Mouse (Mus musculus): ENCODE results near the gene Myo1b. TPM values are rescaled to one million over a fixed set of nuclear protein-coding genes. Genes with fewer than 3 reads are reported as not detected.

Gene Myo1b
- polyA plus RNA-seq, 1 experiment from 2014 or later: 142 TPM

DNA sequence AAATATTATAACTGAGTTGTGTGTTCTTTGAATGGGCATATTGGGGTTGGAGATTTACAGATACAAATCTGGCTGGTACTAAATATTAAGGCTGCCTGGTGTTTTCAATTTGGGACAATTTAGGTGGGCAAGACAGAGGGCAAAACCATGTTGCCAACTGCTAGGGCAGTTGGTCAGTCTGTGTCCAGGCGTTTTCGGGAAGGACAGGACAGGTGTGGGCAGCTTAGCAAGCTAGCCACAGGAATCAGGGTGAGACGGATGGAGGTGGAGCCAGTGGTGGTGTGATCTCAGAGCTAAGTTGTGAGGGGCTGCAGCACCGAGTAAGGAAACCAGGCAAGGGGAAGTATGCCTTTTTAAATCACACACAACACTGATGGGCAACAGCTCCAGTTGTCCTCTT, 211.3 kb downstream of the Myo1b start:
- no peak for ATAC-seq (ENCODE audit: insufficient number of reproducible peaks, insufficient read depth, low FRiP score, low TSS enrichment, low read depth)
- Histone ChIP-seq H3K27me3 (no peaks in the 10 kb centered on the region), H3K4me3 (replicated peaks) (no peak overlapping the region), H3K4me1 (replicated peaks) (0 out of 2 replicates have a peak, but pooled peaks cover 5% of the 10 kb centered on the region), H3K9ac (replicated peaks) (no peak overlapping the region), H3K4me2 (no peak overlapping the region), H3K9me3 (no peaks in the 10 kb centered on the region), H3K27ac (no peak overlapping the region), H3K36me3 (no peaks in the 10 kb centered on the region)
- WGBS: 78% methylated on average over 4 of the region's 4 CpGs

Other genes starting within 250 kb of the Myo1b start
- gene Stat4, start 71.1 kb upstream of the Myo1b start, polyA plus RNA-seq (2016; fragmentation: Nextera tagmentation; extraction: Ambion mirVana): 1.4 and 2.1 TPM in 2 replicates
- 15.9 and 16.2 TPM in 2 replicates for gene Stat1, start 203.4 kb upstream of the Myo1b start, polyA plus RNA-seq (2016; fragmentation: Nextera tagmentation; extraction: Ambion mirVana)